Mouse (Mus musculus): ENCODE measurements around the gene Rad54l. TPM values are rescaled to one million over a fixed set of nuclear protein-coding genes. Genes with fewer than 3 reads are reported as not detected.
A peak's percentile ranks its signal among the peaks of the same experiment; 100 is the strongest.

Rad54l gene
- polyA plus RNA-seq, 1 experiment from 2014 or later: 45.4 TPM

DNA sequence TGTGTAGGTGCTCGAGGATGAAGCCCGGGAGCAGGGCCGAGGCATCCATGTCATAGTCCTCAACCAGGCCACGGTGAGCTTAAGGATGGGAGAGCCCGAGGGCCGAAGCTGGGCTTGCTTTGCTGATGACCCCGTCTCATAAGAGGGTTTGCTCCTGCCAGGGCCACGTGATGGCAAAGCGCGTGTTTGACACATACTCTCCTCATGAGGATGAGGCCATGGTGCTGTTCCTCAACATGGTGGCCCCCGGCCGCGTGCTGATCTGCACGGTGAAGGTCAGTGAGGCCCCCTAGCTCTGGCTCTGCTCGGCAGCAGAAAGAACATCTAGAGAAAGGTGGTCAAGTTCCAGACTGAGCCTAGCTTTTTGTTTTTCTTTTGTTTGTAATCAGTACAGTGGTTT, 29.2 kb upstream of the Rad54l start:
- Histone ChIP-seq H3K4me1 (peaks cover 26% of the 10 kb centered on the region), H3K4me3 (no peak overlapping the region), H3K4me2 (no peak overlapping the region), H3K9ac (no peak overlapping the region), H3K27me3 (replicated peaks) (no peaks in the 10 kb centered on the region; the same call in 1 of the 2 replicates), H3K9me3 (replicated peaks) (no peaks in the 10 kb centered on the region), H3K27ac (no peak overlapping the region), H3K36me3 (peaks cover 60% of the 10 kb centered on the region)
- no peak for ATAC-seq
- 87% methylated on average over 15 of the region's 15 CpGs for WGBS (ENCODE audit: insufficient replicate concordance)

DNA sequence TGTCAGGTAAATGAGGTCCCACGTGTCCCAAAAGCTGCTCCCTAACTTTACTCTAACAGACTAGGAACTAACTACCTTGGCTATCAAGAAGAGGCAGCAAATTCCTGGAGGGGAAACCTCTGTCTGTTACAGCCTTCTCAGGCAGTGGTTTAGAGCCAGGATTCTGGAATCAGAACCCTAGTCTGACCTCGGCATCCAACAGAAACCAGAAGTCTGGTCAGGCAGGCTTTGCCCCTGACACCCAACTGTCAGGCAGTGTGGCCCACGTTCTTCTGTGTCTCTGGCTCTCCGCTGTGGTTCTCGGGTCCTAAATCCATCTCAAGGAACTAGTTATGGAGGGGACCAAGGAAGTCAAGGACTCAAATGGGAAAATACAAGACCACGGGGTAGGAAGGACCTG, 27.7 kb upstream of the Rad54l start, which contains the start of gene Lurap1:
Gene Lurap1 (minus strand): TSS at position 101 of the 400 bp plus-strand sequence.
- 65% methylated on average over 6 of the region's 6 CpGs for WGBS (ENCODE audit: insufficient replicate concordance)
- Histone ChIP-seq H3K36me3 (peaks cover 46% of the 10 kb centered on the region), H3K4me3 (peak within 1 kb of the TSS; percentile 74), H3K4me2 (peak within 1 kb of the TSS; percentile 92), H3K9me3 (replicated peaks) (0 out of 2 replicates have a peak, but pooled peaks cover 3% of the 10 kb centered on the region), H3K9ac (peak within 1 kb of the TSS; percentile 91), H3K27me3 (replicated peaks) (no peaks in the 10 kb centered on the region; the same call in 1 of the 2 replicates), H3K4me1 (peaks cover 26% of the 10 kb centered on the region), H3K27ac (peak within 1 kb of the TSS; percentile 84)
- no peak for ATAC-seq

DNA sequence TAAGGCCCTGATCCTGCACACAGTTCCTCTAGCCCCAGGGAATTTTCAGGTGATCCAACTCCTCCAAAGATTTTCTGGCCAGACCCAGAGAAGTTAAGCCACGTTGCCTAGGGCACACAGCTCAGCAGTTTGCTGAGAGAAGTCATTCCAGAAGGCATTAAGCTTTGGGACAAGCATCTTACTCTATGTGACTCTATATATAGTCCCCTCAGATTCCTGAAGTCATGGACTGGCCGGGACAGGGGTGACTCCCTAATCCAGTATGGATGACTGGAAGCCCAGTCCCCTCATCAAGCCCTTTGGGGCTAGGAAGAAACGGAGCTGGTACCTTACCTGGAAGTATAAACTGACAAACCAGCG, 27.4 kb upstream of the Rad54l start:
- 0 out of 2 replicates have a peak, but pooled peaks cover 3% of the 10 kb centered on the region for H3K9me3 ChIP-seq (replicated peaks)
- peak overlapping the region; percentile 86 for H3K9ac ChIP-seq
- peaks cover 42% of the 10 kb centered on the region for H3K36me3 ChIP-seq
- peak overlapping the region; percentile 92 for H3K4me2 ChIP-seq
- no peak for ATAC-seq
- H3K4me1 ChIP-seq: peaks cover 26% of the 10 kb centered on the region
- peak overlapping the region; percentile 74 for H3K4me3 ChIP-seq
- peak overlapping the region; percentile 66 for H3K27ac ChIP-seq
- H3K27me3 ChIP-seq (replicated peaks): no peaks in the 10 kb centered on the region; the same call in 1 of the 2 replicates
- 28% methylated on average over 4 of the region's 4 CpGs for WGBS (ENCODE audit: insufficient replicate concordance)

DNA sequence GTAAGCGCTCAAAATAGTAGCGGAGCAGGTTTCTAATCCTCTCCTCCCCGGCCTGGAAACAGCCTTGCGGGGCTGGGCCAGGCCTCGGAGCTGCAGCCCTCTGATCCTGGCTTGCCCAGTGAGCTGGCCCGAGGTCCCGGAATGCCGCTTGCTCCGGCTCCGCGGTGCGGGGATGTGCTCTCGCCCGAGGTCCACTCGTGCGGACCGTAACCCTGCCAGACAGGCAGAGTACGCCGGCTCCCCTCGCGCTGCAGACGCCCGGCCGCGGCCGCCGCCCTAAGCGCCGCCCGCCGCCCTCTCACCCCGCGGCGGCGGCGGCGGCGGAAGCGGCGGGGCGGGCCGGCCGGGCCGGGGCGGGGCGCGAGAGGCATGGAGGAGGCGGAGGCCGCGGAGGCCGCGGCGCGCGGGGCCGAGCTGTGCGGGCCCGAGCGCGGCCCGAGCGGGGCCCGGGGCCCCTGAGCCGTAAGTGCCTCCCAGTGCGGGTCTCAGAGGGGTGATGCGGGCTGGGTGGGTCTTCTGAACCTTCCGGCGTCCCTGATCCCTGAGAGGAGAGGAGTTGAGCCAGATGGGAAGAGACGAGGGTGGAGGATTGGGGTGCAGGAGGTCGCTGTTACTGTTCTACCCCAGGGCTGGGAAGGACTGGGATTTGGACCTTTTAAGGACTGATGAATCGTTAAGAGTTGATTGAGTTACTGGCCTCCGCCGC, 26.8 kb upstream of the Rad54l start:
- Histone ChIP-seq H3K4me3 (peak overlapping the region; percentile 74), H3K4me2 (peak overlapping the region; percentile 92), H3K9ac (peak overlapping the region; percentile 91), H3K9me3 (replicated peaks) (0 out of 2 replicates have a peak, but pooled peaks cover 3% of the 10 kb centered on the region), H3K36me3 (peaks cover 36% of the 10 kb centered on the region), H3K27ac (peak overlapping the region; percentile 84), H3K4me1 (peaks cover 26% of the 10 kb centered on the region), H3K27me3 (replicated peaks) (peaks cover 5% of the 10 kb centered on the region)
- ATAC-seq: peak; percentile 95
- under 1% methylated on average over 69 of the region's 73 CpGs for WGBS (ENCODE audit: insufficient replicate concordance)

DNA sequence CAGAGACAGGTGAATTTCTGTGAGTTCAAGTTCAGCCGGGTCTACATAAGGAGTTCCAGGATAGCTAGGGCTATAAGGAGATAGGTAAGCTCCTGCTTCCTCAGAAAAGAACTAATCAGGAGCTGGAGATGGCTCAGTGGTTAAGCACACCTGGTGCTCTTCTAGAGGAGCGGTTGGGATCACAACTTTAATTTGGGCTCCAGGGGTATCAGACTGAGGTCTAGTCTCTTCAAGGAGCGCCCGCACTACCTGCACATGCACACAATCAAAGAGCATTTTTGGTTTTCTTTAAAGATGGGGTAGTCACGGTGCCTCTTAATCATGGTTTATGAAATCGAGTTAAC, 26.3 kb upstream of the Rad54l start:
- H3K27me3 ChIP-seq (replicated peaks): peaks cover 10% of the 10 kb centered on the region
- no peak for ATAC-seq

DNA sequence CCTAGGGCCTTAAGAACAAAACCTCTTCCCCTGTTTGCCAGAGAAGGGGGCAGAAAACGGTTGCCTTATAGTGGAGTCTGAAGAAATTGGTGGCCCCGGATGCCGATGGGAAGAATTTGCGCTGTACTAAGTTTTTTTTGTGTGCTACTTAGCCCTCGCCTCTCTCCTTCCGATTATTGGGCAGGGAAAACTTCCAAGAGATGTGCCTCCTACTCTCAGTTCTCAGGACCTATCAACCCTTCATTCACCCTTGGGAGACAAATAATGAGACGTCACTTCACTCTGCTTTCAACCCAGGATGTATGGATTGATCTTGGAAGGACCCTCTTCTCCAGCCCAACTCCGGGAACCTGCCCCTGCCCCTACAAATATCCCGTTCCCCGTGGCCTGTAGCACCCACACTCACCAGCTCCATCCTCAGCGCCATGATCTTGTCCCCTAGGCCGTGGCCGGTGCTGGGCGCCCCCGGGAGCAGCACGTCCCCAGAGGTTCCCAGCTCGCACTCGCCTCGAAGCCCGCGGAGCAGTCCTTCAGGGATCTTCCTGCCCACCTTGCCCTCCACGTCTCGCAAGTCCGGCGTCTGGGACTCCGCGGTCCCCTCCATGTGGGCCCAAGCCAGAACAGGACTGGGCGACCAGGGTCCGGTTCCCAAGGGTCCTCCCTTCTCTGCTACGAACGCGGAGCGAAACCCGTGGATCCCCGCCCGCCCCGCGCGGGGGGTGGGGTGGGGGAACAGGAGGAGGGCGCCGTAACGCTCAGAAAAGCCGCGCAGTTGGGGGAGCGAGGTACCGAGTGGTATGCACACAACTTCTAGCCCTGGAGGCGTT, 20.6 kb upstream of the Rad54l start:
- no peak overlapping the region for H3K27ac ChIP-seq

More for the DNA sequence above, 26.3 kb upstream of the Rad54l start:
- peak overlapping the region; percentile 92 for H3K4me2 ChIP-seq
- 0 out of 2 replicates have a peak, but pooled peaks cover 3% of the 10 kb centered on the region for H3K9me3 ChIP-seq (replicated peaks)
- peak overlapping the region; percentile 74 for H3K4me3 ChIP-seq
- H3K27ac ChIP-seq: peak overlapping the region; percentile 84
- peak overlapping the region; percentile 91 for H3K9ac ChIP-seq
- H3K4me1 ChIP-seq: peaks cover 27% of the 10 kb centered on the region
- 30% methylated on average over 6 of the region's 6 CpGs for WGBS (ENCODE audit: insufficient replicate concordance)
- peaks cover 31% of the 10 kb centered on the region for H3K36me3 ChIP-seq

DNA sequence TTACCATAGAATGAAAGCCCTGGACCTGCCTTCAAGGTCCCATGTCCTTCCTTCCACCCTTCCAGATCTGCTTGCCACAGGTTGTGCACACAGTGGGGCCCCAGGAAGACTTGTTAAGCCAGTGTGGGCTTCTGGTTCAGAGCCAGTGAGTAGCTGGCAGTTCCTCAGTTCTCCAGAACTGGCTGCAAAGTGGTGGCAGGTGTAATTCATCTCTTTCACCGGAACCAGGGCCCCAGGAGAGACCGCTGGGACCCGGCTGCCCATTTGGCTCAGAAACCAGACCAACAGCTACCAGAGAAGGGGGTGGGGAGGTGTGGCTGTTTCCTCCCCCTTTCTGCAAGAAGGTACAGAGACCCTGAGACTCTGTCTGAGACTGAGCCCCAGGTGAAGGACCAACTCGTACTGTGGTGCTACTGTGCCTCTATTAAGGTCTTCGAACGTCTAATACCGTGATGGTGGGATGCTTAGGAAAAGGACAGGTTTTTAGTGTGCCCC, 19.9 kb upstream of the Rad54l start:
- Histone ChIP-seq H3K4me3 (no peak overlapping the region), H3K9me3 (replicated peaks) (0 out of 2 replicates have a peak, but pooled peaks cover 3% of the 10 kb centered on the region), H3K36me3 (no peaks in the 10 kb centered on the region), H3K27me3 (replicated peaks) (peaks cover 55% of the 10 kb centered on the region), H3K9ac (no peak overlapping the region), H3K27ac (no peak overlapping the region), H3K4me2 (peak overlapping the region; percentile 82), H3K4me1 (peaks cover 12% of the 10 kb centered on the region)
- WGBS (ENCODE audit: insufficient replicate concordance): 15% methylated on average over 7 of the region's 7 CpGs
- no peak for ATAC-seq

More for the DNA sequence above, 20.6 kb upstream of the Rad54l start:
- H3K4me1 ChIP-seq: peaks cover 12% of the 10 kb centered on the region
- ATAC-seq: peak; percentile 58
- H3K4me2 ChIP-seq: peak overlapping the region; percentile 82
- H3K36me3 ChIP-seq: no peaks in the 10 kb centered on the region
- H3K4me3 ChIP-seq: peak overlapping the region; percentile 61
- H3K9me3 ChIP-seq (replicated peaks): 0 out of 2 replicates have a peak, but pooled peaks cover 3% of the 10 kb centered on the region
- peaks cover 55% of the 10 kb centered on the region for H3K27me3 ChIP-seq (replicated peaks)
- 2% methylated on average over 47 of the region's 47 CpGs for WGBS (ENCODE audit: insufficient replicate concordance)
- peak overlapping the region; percentile 61 for H3K9ac ChIP-seq

DNA sequence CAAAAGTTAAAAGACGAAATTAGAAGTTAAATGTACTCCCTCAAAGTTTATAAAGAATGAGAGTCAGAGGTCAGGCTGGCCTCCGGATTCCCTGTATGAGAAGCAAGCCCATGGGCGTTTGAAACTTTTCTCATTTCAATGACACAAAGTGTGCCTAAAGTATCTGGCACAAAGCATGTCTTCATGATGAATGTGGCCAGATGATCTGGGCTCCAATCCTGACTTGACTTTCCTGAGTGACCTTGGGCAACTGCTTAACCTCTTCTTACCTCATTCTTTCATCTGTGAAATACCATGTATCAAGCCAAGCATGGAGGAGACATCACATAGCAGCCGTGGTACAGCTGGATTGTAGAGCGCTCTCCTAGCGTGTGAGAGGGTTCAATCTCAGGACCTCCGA, 18.8 kb upstream of the Rad54l start:
- 67% methylated on average over 7 of the region's 7 CpGs for WGBS (ENCODE audit: insufficient replicate concordance)
- no peak overlapping the region for H3K4me2 ChIP-seq
- H3K4me1 ChIP-seq: peaks cover 12% of the 10 kb centered on the region
- ATAC-seq: no peak
- H3K27me3 ChIP-seq (replicated peaks): peaks cover 55% of the 10 kb centered on the region
- no peak overlapping the region for H3K4me3 ChIP-seq
- H3K9me3 ChIP-seq (replicated peaks): 0 out of 2 replicates have a peak, but pooled peaks cover 2% of the 10 kb centered on the region
- H3K27ac ChIP-seq: no peak overlapping the region
- no peaks in the 10 kb centered on the region for H3K36me3 ChIP-seq
- no peak overlapping the region for H3K9ac ChIP-seq

DNA sequence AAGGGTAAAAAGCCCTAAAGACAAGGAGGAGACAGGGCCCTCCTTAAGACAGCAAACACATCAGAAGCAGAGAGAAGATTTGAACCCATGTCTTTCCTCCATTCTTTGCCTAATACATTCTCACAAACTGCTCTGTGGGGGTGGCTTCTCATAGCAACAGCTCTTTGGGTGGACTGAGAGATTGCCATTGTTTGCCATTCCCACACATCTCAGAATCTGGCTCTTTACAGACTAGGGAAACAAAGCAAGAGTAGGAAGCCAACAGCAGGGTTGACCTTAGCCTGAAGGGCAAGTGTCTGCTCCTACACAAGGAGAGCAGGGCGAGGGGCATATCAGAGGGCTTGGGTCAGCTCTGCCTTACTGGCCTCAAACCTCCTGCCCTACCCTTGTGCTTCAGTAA, 18.2 kb upstream of the Rad54l start:
- H3K36me3 ChIP-seq: no peaks in the 10 kb centered on the region
- no peak for ATAC-seq

DNA sequence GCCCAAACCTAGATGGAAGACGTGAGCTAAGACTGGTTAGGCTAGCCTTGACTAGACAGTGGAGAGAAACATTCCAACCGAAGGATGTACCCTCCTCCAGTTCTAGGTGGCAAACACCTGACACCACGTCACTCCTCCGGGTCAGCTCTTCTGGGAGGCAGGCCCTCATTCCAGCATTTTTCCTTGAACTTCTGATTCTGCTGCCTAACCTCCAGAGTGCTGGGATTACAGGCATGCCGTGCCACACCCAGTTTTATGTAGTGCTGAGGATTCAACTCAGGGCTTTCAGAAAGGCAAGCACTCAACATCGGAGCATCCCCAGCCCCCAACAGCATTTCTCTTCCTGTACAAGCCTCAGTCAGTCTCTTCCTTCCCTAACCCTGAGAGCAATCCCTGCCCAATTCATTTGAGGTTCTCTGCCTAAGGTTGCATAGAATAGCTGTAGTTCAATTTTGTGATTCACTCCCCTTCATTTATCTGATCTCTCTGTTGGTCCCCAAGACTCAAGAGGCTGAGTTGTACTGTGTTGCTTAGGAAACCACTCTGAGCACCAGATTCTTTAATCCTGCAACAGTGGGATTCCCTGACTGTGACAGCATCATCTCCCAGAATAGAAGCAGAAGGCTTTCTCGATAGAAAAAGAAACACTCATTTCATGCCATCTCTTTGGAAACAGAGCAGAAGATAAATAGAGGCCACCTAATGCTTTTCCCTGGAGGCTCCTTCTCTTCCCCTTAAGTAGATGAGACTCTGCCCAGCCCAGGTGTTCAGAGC, 17.5 kb upstream of the Rad54l start:
- H3K4me1 ChIP-seq: peaks cover 12% of the 10 kb centered on the region
- no peaks in the 10 kb centered on the region for H3K9me3 ChIP-seq (replicated peaks)
- H3K4me2 ChIP-seq: no peak overlapping the region
- H3K27me3 ChIP-seq (replicated peaks): peaks cover 55% of the 10 kb centered on the region
- 62% methylated on average over 7 of the region's 7 CpGs for WGBS (ENCODE audit: insufficient replicate concordance)
- no peak overlapping the region for H3K27ac ChIP-seq
- H3K36me3 ChIP-seq: no peaks in the 10 kb centered on the region
- ATAC-seq: no peak
- H3K9ac ChIP-seq: no peak overlapping the region
- no peak overlapping the region for H3K4me3 ChIP-seq

More for the DNA sequence above, 18.2 kb upstream of the Rad54l start:
- H3K27me3 ChIP-seq (replicated peaks): peaks cover 55% of the 10 kb centered on the region
- no peak overlapping the region for H3K4me2 ChIP-seq
- H3K27ac ChIP-seq: no peak overlapping the region
- no peak overlapping the region for H3K4me3 ChIP-seq
- 42% methylated on average over 1 of the region's 1 CpGs for WGBS (ENCODE audit: insufficient replicate concordance)
- no peak overlapping the region for H3K9ac ChIP-seq
- H3K9me3 ChIP-seq (replicated peaks): no peaks in the 10 kb centered on the region
- peaks cover 12% of the 10 kb centered on the region for H3K4me1 ChIP-seq

DNA sequence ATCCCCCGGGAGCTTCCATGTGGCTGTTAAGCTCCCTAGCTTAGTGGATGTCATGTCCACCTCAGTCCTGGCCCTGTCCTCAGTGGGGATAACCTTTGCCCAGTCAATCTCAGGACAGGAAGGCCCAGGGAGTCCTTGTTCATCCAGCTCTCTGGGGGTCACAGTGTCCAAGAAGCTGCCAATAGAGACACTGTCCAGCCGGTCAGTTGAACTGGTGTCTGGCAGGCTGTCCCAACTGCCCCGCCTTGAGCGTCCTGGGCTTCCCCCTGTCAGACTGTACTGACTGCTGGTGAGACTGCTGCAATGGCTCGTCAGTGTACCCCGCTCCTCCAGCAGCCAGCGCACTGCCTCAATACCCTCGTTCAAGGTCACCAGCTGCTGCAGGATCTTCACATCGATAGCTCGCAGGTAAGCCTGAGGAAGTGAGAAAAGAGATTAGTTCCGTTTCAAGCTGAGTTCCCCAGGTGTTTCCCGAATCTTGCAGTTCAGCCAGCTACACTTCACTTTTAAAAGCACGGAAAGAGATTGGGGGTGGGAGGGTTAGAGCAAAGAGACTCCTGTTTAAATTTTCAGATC, 14.0 kb upstream of the Rad54l start:
- no peak overlapping the region for H3K27ac ChIP-seq
- no peaks in the 10 kb centered on the region for H3K9me3 ChIP-seq (replicated peaks)
- ATAC-seq: no peak
- peaks cover 23% of the 10 kb centered on the region for H3K27me3 ChIP-seq (replicated peaks)
- H3K9ac ChIP-seq: no peak overlapping the region
- H3K4me2 ChIP-seq: no peak overlapping the region
- no peaks in the 10 kb centered on the region for H3K4me1 ChIP-seq
- no peak overlapping the region for H3K4me3 ChIP-seq
- WGBS (ENCODE audit: insufficient replicate concordance): 48% methylated on average over 13 of the region's 13 CpGs
- H3K36me3 ChIP-seq: no peaks in the 10 kb centered on the region

Measured in liver, embryonic 12.5 days (tissue).